Mouse (Mus musculus) embryo, embryonic 11.5 days (tissue): Measurements from ENCODE around the gene Atp6v1g2.

Experiments used
- DNase-seq: peaks from one replicate; pipeline ENCODE4 v3.0.0-alpha.2; 2012; ENCODE audit warnings: low read depth, low spot score

Gene Atp6v1g2

GRCm38 (mm10) chr17:35236996-35237395 lies 3.5 kb downstream of the Atp6v1g2 start:
- no peak for DNase-seq

- no peak for DNase-seq
Observed at GRCm38 (mm10) chr17:35237504-35237903, 4.0 kb downstream of the Atp6v1g2 start.

GRCm38 (mm10) chr17:35239700-35240099 lies 6.2 kb downstream of the Atp6v1g2 start:
- DNase-seq = no peak

GRCm38 (mm10) chr17:35240384-35241304 lies 7.2 kb downstream of the Atp6v1g2 start:
- no peak for DNase-seq

- peak; percentile 92 for DNase-seq
Observed at GRCm38 (mm10) chr17:35241305-35242014, 8.0 kb downstream of the Atp6v1g2 start, which contains the start of gene Ddx39b. Gene Ddx39b, plus strand, starts transcription at chr17:35241746.

- peak; percentile 51 for DNase-seq
Observed at GRCm38 (mm10) chr17:35242015-35242941, 8.8 kb downstream of the Atp6v1g2 start.

- no peak for DNase-seq
Observed at GRCm38 (mm10) chr17:35243086-35243485, 9.6 kb downstream of the Atp6v1g2 start.

GRCm38 (mm10) chr17:35244999-35245398 lies 11.5 kb downstream of the Atp6v1g2 start:
- DNase-seq = no peak

- DNase-seq = no peak
Observed at GRCm38 (mm10) chr17:35245731-35246623, 12.5 kb downstream of the Atp6v1g2 start.

GRCm38 (mm10) chr17:35247144-35247543 lies 13.7 kb downstream of the Atp6v1g2 start:
- DNase-seq = no peak

- DNase-seq = no peak
Observed at GRCm38 (mm10) chr17:35248986-35249385, 15.5 kb downstream of the Atp6v1g2 start.

GRCm38 (mm10) chr17:35249451-35250197 lies 16.2 kb downstream of the Atp6v1g2 start:
- no peak for DNase-seq

GRCm38 (mm10) chr17:35250348-35251120 lies 17.1 kb downstream of the Atp6v1g2 start:
- DNase-seq = no peak

GRCm38 (mm10) chr17:35251162-35251719 lies 17.8 kb downstream of the Atp6v1g2 start:
- no peak for DNase-seq

- DNase-seq = no peak
Observed at GRCm38 (mm10) chr17:35251981-35252380, 18.5 kb downstream of the Atp6v1g2 start.

- DNase-seq = no peak
Observed at GRCm38 (mm10) chr17:35252619-35253292, 19.3 kb downstream of the Atp6v1g2 start.

GRCm38 (mm10) chr17:35253293-35254093 lies 20.0 kb downstream of the Atp6v1g2 start:
- no peak for DNase-seq
